Mouse (Mus musculus) stomach, embryonic 15.5 days (tissue): Measurements from ENCODE around the gene Cnnm1. TPM values are rescaled to one million over a fixed set of nuclear protein-coding genes. Genes with fewer than 3 reads are reported as not detected.
"Not testable (repeated sequence)": the region's sequence is repeated elsewhere in the genome, so short reads cannot be mapped to it uniquely, and the experiment has no call there.

Source experiments
- ATAC-seq: fragments of 200-750 bp; cut with Nextera tagmentation; 2 replicates; pipeline ENCODE4 v1.8.0; 2017; ENCODE audit warnings: low read depth, moderate number of reproducible peaks, moderate TSS enrichment; ENCODE audit not compliant: insufficient read depth, low FRiP score
- H3K27ac ChIP-seq: fragments of 300-500 bp; sonication (generic); 2 replicates; pipeline ENCODE4 v1.5.1; 2015; ENCODE audit warnings: mild to moderate bottlenecking, inconsistent platforms
- H3K27me3 ChIP-seq: fragments of 300-500 bp; sonication (generic); replicated peaks from 2 replicates; pipeline ENCODE4 v1.6.1; 2015; ENCODE audit warnings: inconsistent platforms
- H3K36me3 ChIP-seq: fragments of 300-500 bp; sonication (generic); 2 replicates; pipeline ENCODE4 v1.6.1; 2015; ENCODE audit warnings: inconsistent platforms
- H3K4me1 ChIP-seq: fragments of 300-500 bp; sonication (generic); 2 replicates; pipeline ENCODE4 v1.6.1; 2015; ENCODE audit warnings: inconsistent platforms
- H3K4me2 ChIP-seq: fragments of 300-500 bp; sonication (generic); 2 replicates; pipeline ENCODE4 v1.6.1; 2015; ENCODE audit warnings: mild to moderate bottlenecking, inconsistent platforms
- H3K4me3 ChIP-seq: fragments of 300-500 bp; sonication (generic); replicated peaks from 2 replicates; pipeline ENCODE4 v1.5.1; 2015; ENCODE audit warnings: inconsistent platforms
- H3K9ac ChIP-seq: fragments of 300-500 bp; sonication (generic); 2 replicates; pipeline ENCODE4 v1.6.1; 2015; ENCODE audit warnings: inconsistent platforms
- H3K9me3 ChIP-seq: fragments of 300-500 bp; sonication (generic); 2 replicates; pipeline ENCODE4 v1.6.1; 2016; ENCODE audit warnings: inconsistent platforms
- WGBS: fragments of 180-500 bp; shearing (Covaris S2); methylation state at CpG from one replicate; pipeline ENCODE4 v1.1.7; 2015; 5-methylcytosine and 5-hydroxymethylcytosine counted together
- polyA plus RNA-seq: library from polyadenylated mRNA; unstranded; fragments of >200 nt; fragmentation: Nextera tagmentation; extraction: Ambion mirVana; gene quantifications from 2 replicates; pipeline ENCODE4 v1.2.1, GENCODE M21; 2015

Gene Cnnm1
- polyA plus RNA-seq, 1 experiment from 2014 or later: 0.72 TPM

DNA sequence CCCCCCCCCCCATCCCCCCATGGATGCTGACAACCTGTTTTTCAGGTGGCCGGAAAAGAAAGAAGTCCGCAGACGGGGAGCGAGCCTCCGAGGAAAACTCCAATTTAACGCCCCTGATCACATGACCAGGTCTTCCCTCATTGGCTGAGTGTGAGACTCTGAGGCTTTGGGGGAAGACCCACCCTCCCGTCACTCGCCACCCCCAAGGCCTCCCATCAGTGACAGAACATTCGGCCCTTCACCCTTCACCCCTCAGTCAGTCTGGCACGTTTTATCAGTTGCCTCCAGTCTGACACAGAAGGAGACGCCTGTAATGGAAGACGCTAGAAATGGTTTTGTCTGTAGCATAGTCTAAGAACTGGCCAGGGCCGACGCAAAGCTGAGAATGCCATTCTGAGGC, 54.7 kb downstream of the Cnnm1 start:
- Histone ChIP-seq H3K27me3 (peaks cover 6% of the 10 kb centered on the region; the same call in 1 of the 2 replicates), H3K4me1 (no peaks in the 10 kb centered on the region), H3K36me3 (0 out of 2 replicates have a peak, but pooled peaks cover 6% of the 10 kb centered on the region), H3K9me3 (no peaks in the 10 kb centered on the region), H3K9ac (no peak overlapping the region), H3K27ac (no peak overlapping the region), H3K4me3 (peak overlapping the region; percentile 18), H3K4me2 (peak overlapping the region; percentile 51)
- WGBS: 22% methylated on average over 12 of the region's 14 CpGs
- peak; percentile 52; the same call in 1 of the 2 replicates for ATAC-seq

DNA sequence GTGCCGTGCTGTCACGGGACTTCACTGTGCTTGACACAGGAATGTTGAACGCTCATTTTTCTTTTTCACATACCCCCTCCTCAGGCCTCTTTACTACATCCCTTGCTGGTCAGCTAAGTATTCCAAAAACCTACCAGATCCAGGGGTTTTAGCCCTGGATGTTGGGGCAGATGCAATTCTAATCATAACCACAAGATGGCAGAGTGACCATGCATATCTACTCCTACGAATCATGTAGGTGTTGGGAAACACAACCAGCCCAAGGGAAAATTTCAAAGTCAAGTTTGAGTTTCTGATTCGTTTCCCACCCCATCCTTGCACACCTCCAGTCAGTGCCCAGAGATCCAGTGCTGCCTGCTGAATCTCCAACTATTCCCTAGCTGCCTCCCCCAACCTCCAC, 55.6 kb downstream of the Cnnm1 start:
- Histone ChIP-seq H3K9ac (no peak overlapping the region), H3K4me2 (no peak overlapping the region), H3K27me3 (peaks cover 6% of the 10 kb centered on the region; the same call in 1 of the 2 replicates), H3K36me3 (0 out of 2 replicates have a peak, but pooled peaks cover 8% of the 10 kb centered on the region), H3K9me3 (no peaks in the 10 kb centered on the region), H3K4me3 (no peak overlapping the region), H3K4me1 (no peaks in the 10 kb centered on the region), H3K27ac (no peak overlapping the region)
- no peak for ATAC-seq
- WGBS: 19% methylated on average over 5 of the region's 5 CpGs

DNA sequence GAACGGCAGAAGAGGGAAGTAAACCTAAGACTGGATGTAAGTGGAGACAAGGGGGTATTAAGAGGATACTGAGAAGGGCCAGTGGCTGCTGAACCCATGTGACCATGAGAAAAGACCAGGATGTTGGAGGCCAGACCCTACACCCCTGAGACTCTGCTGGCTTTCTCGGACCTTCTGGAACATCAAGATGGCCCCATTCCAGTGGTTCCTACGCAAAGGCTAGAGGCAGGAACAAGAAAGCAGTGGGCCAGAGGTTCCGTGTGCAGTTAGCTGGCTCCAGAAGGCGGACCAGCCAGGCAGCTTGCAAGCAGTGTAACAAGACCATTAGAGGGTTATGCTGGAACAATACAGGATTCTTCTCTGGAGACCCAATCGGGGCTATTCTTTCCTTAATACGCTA, 57.2 kb downstream of the Cnnm1 start:
- H3K4me1 ChIP-seq: no peaks in the 10 kb centered on the region
- H3K4me3 ChIP-seq: no peak overlapping the region
- ATAC-seq: no peak
- H3K36me3 ChIP-seq: 0 out of 2 replicates have a peak, but pooled peaks cover 8% of the 10 kb centered on the region
- no peak overlapping the region for H3K27ac ChIP-seq
- no peaks in the 10 kb centered on the region for H3K9me3 ChIP-seq
- peaks cover 6% of the 10 kb centered on the region; the same call in 1 of the 2 replicates for H3K27me3 ChIP-seq
- H3K4me2 ChIP-seq: no peak overlapping the region
- H3K9ac ChIP-seq: no peak overlapping the region
- 86% methylated on average over 7 of the region's 7 CpGs for WGBS

DNA sequence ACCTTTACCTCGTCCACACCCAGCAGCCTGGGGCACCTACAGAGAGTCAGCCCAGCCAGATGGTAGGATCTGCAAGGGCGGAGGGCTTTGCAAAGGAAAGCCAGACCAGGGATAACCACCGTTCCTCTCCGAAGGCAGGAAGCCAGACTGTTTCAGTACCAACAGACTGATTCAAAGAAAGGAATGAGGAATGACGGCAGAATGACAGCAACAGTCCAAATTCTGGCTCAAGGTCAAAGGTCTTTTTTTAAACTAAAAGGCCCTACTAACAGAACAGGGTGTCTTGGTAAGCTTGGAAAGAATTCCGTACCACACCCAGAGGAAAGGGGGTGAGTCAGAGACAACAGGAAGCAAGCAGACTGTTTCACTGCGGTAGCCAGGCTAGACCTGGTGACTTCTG, 58.6 kb downstream of the Cnnm1 start:
- Histone ChIP-seq H3K27ac (no peak overlapping the region), H3K4me1 (no peaks in the 10 kb centered on the region), H3K4me3 (no peak overlapping the region), H3K36me3 (0 out of 2 replicates have a peak, but pooled peaks cover 8% of the 10 kb centered on the region), H3K9ac (no peak overlapping the region), H3K9me3 (no peaks in the 10 kb centered on the region), H3K27me3 (peaks cover 6% of the 10 kb centered on the region; the same call in 1 of the 2 replicates), H3K4me2 (no peak overlapping the region)
- WGBS: 85% methylated on average over 7 of the region's 7 CpGs
- ATAC-seq: no peak

DNA sequence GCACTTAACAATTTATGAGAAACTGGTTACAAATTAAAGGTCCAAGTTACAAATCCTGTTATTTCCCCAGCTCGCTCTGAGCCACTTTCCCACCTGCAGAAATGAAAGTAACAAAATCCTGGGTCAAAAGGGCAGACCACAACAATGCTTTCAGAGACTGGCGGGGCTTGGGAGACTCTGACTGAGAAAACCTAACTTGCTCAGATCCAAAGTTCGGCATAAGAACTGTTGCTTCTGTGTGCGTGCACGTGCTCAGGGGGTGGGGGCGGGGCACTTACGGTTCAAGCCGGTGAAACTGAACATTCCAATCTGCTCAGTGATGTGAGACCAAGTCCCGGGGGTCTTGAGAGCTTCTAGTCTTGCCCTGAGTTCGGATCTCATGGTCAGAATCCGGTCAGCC, 62.4 kb downstream of the Cnnm1 start:
- H3K27ac ChIP-seq: no peak overlapping the region
- H3K4me2 ChIP-seq: no peak overlapping the region
- H3K27me3 ChIP-seq: no peaks in the 10 kb centered on the region
- peaks cover 12% of the 10 kb centered on the region; the same call in 1 of the 2 replicates for H3K36me3 ChIP-seq
- no peaks in the 10 kb centered on the region for H3K9me3 ChIP-seq
- H3K4me1 ChIP-seq: no peaks in the 10 kb centered on the region
- H3K9ac ChIP-seq: no peak overlapping the region
- H3K4me3 ChIP-seq: no peak overlapping the region
- 81% methylated on average over 11 of the region's 11 CpGs for WGBS
- no peak for ATAC-seq

DNA sequence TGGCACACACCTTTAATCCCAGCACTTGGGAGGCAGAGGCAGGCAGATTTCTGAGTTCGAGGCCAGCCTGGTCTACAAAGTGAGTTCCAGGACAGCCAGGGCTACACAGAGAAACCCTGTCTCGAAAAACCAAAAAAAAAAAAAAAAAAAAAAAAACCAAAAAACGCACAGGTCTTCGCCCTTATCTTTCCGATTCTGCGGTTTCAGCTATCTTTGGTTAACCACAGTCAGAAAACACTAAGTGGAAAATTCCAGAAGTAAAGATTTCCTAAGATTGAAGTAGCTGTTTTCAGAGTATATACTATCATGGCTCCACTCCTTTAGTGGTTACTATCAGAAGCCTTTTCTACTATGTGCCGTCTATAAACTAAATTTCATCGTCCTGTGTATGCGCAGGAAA, 63.4 kb downstream of the Cnnm1 start:
- H3K4me2 ChIP-seq, H3K27me3 ChIP-seq, H3K4me3 ChIP-seq, H3K9ac ChIP-seq, ATAC-seq, H3K4me1 ChIP-seq, H3K27ac ChIP-seq, H3K9me3 ChIP-seq: not testable (repeated sequence)
- WGBS: 94% methylated on average over 8 of the region's 9 CpGs
- peaks cover 11% of the 10 kb centered on the region; the same call in 1 of the 2 replicates for H3K36me3 ChIP-seq

DNA sequence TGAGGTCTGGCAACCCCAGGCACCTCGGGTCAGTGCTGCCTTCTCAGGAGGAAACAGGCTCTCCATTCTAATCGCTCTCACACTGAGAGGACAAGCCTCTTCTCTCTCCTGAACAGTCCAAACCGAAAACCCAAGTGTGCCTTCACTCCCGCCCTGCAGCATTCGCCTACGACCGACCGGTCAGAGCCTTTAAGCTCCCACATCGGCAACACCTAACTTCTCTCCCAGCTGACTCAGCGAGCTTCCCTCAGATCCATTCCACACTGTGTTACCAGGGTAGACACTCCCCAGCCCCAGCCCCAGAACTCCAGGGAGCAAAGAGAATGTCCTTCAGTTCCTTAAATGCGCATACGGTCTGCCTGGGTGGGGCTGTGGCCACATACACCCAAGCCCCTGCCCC, 65.2 kb downstream of the Cnnm1 start:
- Histone ChIP-seq H3K36me3 (peaks cover 4% of the 10 kb centered on the region; the same call in 1 of the 2 replicates), H3K27ac (no peak overlapping the region), H3K9ac (no peak overlapping the region), H3K4me1 (no peaks in the 10 kb centered on the region), H3K4me3 (no peak overlapping the region), H3K9me3 (no peaks in the 10 kb centered on the region), H3K4me2 (no peak overlapping the region), H3K27me3 (no peaks in the 10 kb centered on the region)
- WGBS: 89% methylated on average over 12 of the region's 12 CpGs
- no peak for ATAC-seq

DNA sequence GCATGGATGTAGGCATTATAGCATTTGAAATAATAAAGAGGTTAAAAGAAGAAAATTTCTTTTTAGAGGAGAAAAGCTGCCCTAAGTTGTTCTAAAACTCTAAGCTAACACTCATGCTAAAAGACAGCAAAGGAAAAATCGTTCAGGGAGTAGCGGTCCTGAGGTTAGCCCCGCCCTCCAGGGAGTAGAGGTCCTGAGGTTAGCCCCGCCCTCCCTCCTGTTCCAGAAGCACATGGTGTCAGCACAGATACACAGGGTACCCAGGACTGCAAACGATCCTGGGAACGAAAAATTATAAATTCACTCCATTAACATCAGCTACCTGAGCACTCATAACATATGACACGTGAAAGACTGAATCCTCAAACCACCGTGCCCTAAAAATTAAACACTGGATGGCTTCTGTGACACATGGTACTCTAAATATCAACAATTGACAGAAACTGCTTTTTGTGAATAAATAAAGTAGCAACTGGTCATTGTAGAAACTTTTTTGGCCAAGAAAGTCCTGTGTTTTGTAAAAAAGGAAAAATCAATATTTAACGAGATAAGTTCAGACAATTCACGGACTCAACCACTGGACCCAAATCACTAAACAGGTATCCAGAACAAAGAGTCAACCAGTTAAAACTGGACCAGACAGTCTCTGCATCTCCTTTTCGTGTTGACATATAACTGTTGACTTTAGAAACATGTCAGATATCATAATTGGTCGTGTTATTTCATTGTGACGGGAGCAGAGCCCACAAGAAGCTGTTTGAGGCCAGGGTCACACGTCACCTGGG, 70.4 kb downstream of the Cnnm1 start:
- 0 out of 2 replicates have a peak, but pooled peaks cover 3% of the 10 kb centered on the region for H3K4me1 ChIP-seq
- 0 out of 2 replicates have a peak, but pooled peaks cover 3% of the 10 kb centered on the region for H3K36me3 ChIP-seq
- H3K9ac ChIP-seq: no peak overlapping the region
- WGBS: 76% methylated on average over 14 of the region's 14 CpGs
- no peak overlapping the region for H3K4me3 ChIP-seq
- H3K27me3 ChIP-seq: no peaks in the 10 kb centered on the region
- H3K4me2 ChIP-seq: no peak overlapping the region
- no peak overlapping the region for H3K27ac ChIP-seq
- ATAC-seq: no peak
- no peaks in the 10 kb centered on the region for H3K9me3 ChIP-seq

DNA sequence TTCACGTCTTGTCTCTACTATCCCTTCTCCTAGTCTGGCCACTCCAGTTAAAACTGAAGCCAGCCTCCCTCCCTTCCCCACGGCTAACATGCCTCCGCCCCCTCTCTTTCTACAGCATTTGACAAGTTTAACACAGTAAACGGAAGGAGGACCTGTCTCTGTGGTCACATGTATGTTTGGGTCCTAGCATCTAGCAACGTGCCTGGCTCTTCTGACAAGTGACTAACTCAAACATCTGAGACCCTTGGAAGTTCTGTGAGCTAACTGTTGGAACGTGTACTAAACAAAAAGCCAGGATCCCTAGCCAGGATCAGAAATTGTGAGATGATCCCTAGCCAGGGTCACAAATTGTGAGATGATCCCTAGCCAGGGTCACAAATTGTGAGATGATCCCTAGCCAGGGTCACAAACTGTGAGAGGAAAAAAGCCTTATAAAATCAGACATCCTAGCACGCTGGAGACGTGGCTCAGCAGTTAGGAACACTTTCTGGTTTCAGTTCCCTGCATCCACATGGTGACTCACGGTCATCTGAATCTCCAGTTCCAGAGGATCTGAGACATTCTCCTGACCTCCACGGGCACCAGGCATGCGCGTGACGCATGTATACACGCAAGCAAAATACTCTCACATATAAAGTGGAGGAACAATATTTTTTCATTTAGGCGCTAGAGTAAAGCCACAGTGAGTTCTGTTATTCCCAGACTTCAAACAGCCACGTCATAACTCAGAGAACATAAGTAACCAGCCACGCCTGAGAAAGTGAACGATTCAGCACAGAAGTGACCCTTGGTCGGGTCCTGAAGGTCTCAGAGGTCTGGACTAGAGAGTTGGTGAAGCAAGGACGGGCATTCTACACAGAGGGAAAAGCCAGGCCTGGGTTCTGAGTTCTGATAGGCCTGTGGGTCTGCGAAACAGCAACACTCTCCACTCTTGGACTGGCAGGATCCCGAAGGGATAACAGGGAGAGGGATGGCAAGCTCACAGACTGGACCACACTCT, 71.7 kb downstream of the Cnnm1 start:
- ATAC-seq: no peak
- no peak overlapping the region for H3K4me2 ChIP-seq
- no peak overlapping the region for H3K27ac ChIP-seq
- no peaks in the 10 kb centered on the region for H3K27me3 ChIP-seq
- 0 out of 2 replicates have a peak, but pooled peaks cover 3% of the 10 kb centered on the region for H3K4me1 ChIP-seq
- WGBS: 77% methylated on average over 22 of the region's 22 CpGs
- H3K4me3 ChIP-seq: no peak overlapping the region
- H3K9me3 ChIP-seq: no peaks in the 10 kb centered on the region
- 0 out of 2 replicates have a peak, but pooled peaks cover 3% of the 10 kb centered on the region for H3K36me3 ChIP-seq
- H3K9ac ChIP-seq: no peak overlapping the region

DNA sequence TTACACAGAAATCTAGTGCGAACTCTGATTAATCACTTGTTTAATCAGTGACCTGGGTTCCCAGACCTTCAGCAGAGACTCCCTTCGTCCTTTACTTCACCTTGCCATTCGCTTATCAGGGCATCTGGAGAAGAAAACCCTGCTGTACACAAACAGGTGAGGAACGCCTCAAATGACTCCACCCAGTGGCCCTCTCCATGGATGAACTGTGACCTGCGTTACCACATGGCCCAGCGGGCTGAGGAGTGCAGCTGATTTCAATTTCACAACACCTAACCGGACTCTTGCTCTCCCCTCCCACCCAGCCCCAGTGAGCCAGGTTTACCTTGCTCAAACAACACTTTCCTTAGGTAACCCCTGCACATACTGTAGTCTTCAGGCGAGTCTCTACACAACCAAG, 73.6 kb downstream of the Cnnm1 start:
- ATAC-seq: peak; percentile 63; the same call in 1 of the 2 replicates
- 67% methylated on average over 8 of the region's 8 CpGs for WGBS
- H3K27ac ChIP-seq: no peak overlapping the region
- no peak overlapping the region for H3K4me2 ChIP-seq
- H3K27me3 ChIP-seq: no peaks in the 10 kb centered on the region
- H3K36me3 ChIP-seq: 0 out of 2 replicates have a peak, but pooled peaks cover 3% of the 10 kb centered on the region
- H3K9me3 ChIP-seq: no peaks in the 10 kb centered on the region
- 0 out of 2 replicates have a peak, but pooled peaks cover 3% of the 10 kb centered on the region for H3K4me1 ChIP-seq
- H3K4me3 ChIP-seq: no peak overlapping the region
- no peak overlapping the region for H3K9ac ChIP-seq

DNA sequence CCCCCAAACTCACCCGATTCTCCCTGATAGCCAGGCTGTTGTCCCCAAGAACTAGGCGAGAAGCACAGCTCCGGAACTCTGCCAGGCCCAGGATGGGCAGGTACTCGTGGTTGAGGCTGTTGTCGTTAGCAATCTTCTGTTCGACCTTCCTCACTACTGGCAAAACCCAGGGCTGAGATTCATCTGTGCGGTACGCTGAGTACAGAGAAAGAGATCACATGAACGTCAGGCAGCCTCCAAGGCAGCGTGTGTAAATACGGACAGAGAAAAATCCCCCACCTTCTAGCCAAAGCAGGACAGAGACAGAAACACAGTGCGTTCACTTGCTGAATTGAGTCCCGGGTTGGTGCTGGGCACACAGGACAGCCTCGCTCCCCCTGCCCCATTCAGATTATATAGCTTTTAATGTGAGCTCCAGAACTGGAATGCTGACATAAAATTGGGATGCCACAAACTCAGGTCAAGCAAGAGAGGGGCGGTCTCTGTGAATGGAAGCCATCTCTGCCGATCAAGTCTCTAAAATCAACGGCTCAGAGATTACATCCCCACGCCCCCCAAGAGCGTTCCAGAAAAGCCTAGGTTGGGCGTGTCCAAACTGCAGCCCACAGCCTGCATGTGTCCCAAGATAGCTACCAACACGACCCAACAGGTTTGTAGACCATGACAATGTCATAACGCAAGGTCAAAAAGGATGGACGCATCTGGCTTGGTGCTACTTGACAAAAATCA, 75.6 kb downstream of the Cnnm1 start:
- Histone ChIP-seq H3K27ac (no peak overlapping the region), H3K9ac (no peak overlapping the region), H3K4me3 (no peak overlapping the region), H3K4me2 (no peak overlapping the region), H3K9me3 (no peaks in the 10 kb centered on the region), H3K27me3 (no peaks in the 10 kb centered on the region), H3K36me3 (0 out of 2 replicates have a peak, but pooled peaks cover 3% of the 10 kb centered on the region), H3K4me1 (peaks cover 6% of the 10 kb centered on the region; the same call in 1 of the 2 replicates)
- WGBS: 87% methylated on average over 23 of the region's 23 CpGs
- ATAC-seq: no peak
